Mouse (Mus musculus): ENCODE measurements around the gene Med20. TPM values are rescaled to one million over a fixed set of nuclear protein-coding genes. Genes with fewer than 3 reads are reported as not detected.

Med20 gene
- polyA plus RNA-seq, 1 experiment from 2014 or later: 34.9 TPM

DNA sequence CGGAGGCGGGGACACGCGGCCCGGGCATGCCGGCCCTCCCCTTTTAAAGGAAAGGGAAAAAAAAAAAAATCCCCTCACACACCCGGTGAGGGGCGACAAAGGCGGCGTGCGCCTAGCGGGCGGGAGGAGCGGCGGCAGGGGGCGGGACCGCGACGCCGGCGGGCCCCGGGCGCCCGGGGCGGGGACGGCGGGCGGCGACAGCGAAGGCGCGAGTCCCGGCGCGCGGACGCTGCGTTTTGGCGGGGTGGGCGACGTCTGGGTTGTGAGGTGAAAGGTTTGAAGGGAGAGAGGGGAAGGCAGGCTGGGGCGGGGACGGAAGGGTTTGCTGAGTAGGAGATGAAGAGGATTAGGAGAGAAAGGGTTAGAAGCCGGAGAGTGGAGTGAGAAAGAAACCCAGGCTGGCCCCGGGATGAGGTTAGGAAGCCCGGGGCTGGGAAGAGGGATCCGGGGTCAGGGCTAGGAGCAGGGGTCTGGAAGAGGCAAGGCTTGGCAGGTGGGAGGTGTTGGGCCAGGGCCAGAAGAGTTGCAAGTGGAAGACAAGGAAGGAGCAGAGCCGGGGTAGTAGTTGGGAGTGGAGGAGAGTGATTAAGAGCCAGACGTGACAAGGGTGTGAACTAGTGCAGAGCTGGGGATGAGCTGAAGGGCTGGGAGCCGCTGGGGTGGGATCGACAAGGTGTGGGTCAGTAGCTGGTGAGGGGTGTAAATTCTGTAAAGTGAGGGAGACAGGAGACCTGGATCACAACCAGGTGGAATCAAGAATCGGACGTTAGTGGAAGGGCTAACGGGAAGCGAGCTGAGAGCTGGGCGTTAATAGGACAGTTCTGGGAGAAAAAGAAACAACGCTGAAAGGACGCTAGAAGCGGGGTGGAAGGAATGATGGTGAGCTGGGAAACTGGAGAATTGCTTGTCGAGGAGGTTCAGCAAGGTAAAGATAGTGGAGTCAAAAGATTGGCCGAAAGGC, 18.6 kb downstream of the Med20 start:
- under 1% methylated on average over 59 of the region's 61 CpGs for WGBS
- H3K9me3 ChIP-seq (replicated peaks; ENCODE audit: control insufficient read depth, low read length): no peaks in the 10 kb centered on the region
- H3K27ac ChIP-seq (ENCODE audit: low read length): peak overlapping the region; percentile 77
- peak overlapping the region; percentile 100 for H3K4me2 ChIP-seq (ENCODE audit: low read depth, low read length)
- peaks cover 5% of the 10 kb centered on the region for H3K36me3 ChIP-seq (ENCODE audit: control insufficient read depth, insufficient read depth)
- no peaks in the 10 kb centered on the region for H3K27me3 ChIP-seq (ENCODE audit: control insufficient read depth, insufficient read depth, low read length)
- peaks cover 15% of the 10 kb centered on the region for H3K4me1 ChIP-seq (ENCODE audit: control insufficient read depth, insufficient read depth, low read length)
- H3K4me3 ChIP-seq (ENCODE audit: low read length): peak overlapping the region; percentile 84
- ATAC-seq (replicated peaks; ENCODE audit: extremely low read depth, insufficient read depth, low FRiP score): peak; percentile 30
- peak overlapping the region; percentile 82 for H3K9ac ChIP-seq (ENCODE audit: low read length)

DNA sequence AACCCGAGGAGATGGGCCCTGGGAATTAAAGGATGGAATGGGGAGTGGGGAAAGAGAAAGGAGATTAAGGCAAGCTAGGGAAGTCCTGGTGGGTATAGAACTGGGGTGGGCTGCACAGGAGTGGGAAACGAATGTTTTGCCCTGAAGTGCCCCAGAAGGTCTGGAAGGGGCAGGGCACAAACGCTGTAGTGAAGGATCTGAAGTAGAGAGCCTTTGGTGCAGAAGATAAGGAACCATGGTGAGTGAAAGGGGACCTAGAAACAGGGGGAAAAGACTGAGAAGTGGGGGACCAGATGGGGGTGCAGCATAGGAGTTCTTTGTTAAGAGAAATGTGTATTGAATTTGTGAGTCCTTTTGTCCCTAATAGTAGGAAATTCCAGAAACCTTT, 19.3 kb downstream of the Med20 start, which contains the start of gene Usp49:
Gene Usp49 (plus strand): TSS at position 13 of the 388 bp plus-strand sequence.
- H3K27me3 ChIP-seq (ENCODE audit: control insufficient read depth, insufficient read depth, low read length): no peaks in the 10 kb centered on the region
- 4% methylated on average over 3 of the region's 3 CpGs for WGBS
- peak within 1 kb of the TSS; percentile 100 for H3K4me2 ChIP-seq (ENCODE audit: low read depth, low read length)
- peak within 1 kb of the TSS; percentile 82 for H3K9ac ChIP-seq (ENCODE audit: low read length)
- H3K36me3 ChIP-seq (ENCODE audit: control insufficient read depth, insufficient read depth): no peaks in the 10 kb centered on the region; the same call in 1 of the 2 replicates
- H3K4me1 ChIP-seq (ENCODE audit: control insufficient read depth, insufficient read depth, low read length): peaks cover 15% of the 10 kb centered on the region
- H3K4me3 ChIP-seq (ENCODE audit: low read length): peak within 1 kb of the TSS; percentile 84
- H3K27ac ChIP-seq (ENCODE audit: low read length): peak within 1 kb of the TSS; percentile 77
- no peak for ATAC-seq (replicated peaks; ENCODE audit: extremely low read depth, insufficient read depth, low FRiP score)
- H3K9me3 ChIP-seq (replicated peaks; ENCODE audit: control insufficient read depth, low read length): no peaks in the 10 kb centered on the region

DNA sequence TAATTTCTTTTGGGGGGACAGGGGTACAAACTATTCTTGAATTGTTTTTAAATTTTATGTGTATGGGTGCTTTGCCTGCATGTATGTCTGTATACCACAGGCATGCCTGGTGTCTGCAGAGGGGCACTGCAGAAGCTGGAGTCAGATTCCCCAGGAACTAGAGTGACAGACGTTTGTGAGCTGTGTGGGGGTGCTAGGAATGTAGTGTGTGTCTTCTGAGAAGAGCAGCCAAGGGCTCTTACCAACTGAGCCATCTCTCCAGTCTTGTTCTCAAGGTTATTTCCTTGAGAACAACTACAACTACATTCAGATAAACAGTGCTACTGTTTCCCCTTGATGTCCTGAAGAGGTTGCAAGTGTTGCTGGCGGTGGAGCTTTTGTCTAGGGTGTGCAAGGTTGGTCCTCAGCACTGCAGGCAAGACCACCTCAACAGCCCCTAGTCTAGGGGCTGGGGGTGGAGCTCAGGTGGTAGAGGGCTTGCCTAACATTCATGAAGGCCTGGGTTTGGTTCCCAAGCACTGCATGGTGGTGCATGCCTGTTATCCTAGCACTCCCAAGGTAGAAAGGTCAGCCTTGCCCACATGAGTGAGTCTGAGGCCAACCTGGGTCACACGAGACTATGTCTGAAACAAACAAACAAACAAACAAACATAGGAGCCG, 20.9 kb downstream of the Med20 start:
- Histone ChIP-seq H3K36me3 (ENCODE audit: control insufficient read depth, insufficient read depth) (no peaks in the 10 kb centered on the region), H3K9me3 (replicated peaks; ENCODE audit: control insufficient read depth, low read length) (no peaks in the 10 kb centered on the region), H3K27me3 (ENCODE audit: control insufficient read depth, insufficient read depth, low read length) (no peaks in the 10 kb centered on the region), H3K4me2 (ENCODE audit: low read depth, low read length) (no peak overlapping the region), H3K9ac (ENCODE audit: low read length) (no peak overlapping the region), H3K4me3 (ENCODE audit: low read length) (no peak overlapping the region), H3K4me1 (ENCODE audit: control insufficient read depth, insufficient read depth, low read length) (peaks cover 15% of the 10 kb centered on the region), H3K27ac (ENCODE audit: low read length) (no peak overlapping the region)
- ATAC-seq (replicated peaks; ENCODE audit: extremely low read depth, insufficient read depth, low FRiP score): no peak
- 62% methylated on average over 4 of the region's 4 CpGs for WGBS

DNA sequence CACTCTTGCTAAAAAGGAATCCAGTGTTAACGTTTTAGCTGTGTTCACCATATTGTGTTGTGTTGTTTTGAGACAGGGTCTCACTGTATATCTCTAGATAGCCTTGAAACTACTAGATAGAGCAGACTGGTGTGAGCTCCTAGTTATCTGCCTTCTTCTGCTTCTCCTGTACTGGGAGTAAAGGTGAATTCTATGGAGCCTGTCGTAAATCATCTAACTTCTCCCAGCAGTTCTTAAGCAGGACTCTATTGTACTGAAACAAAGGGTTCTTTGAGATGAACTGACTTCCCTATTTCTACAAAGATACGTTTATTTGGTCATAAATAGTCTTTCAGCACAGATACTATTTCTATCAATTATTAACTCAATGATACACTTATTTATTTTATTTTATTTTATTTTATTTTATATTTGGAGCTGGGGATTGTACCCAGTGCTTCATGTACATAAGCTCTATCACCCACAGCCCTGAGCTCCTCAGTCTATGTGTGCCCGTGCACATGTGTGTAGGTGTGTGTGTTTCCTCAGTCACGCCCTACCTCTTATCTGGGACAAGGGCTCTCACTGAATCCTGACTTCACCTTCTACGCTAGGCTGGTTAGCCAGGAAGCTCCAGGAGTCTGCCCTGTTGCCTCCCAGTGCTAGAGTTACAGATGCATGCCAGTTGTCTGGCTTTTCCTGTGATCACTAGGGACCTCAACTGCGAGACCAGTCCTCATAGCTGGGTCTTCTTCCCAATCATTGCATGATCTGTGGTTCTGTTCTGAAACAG, 22.8 kb downstream of the Med20 start:
- Histone ChIP-seq H3K36me3 (ENCODE audit: control insufficient read depth, insufficient read depth) (no peaks in the 10 kb centered on the region), H3K4me3 (ENCODE audit: low read length) (no peak overlapping the region), H3K4me2 (ENCODE audit: low read depth, low read length) (no peak overlapping the region), H3K27ac (ENCODE audit: low read length) (no peak overlapping the region), H3K4me1 (ENCODE audit: control insufficient read depth, insufficient read depth, low read length) (peaks cover 8% of the 10 kb centered on the region), H3K9me3 (replicated peaks; ENCODE audit: control insufficient read depth, low read length) (no peaks in the 10 kb centered on the region), H3K9ac (ENCODE audit: low read length) (no peak overlapping the region), H3K27me3 (ENCODE audit: control insufficient read depth, insufficient read depth, low read length) (no peaks in the 10 kb centered on the region)
- ATAC-seq (replicated peaks; ENCODE audit: extremely low read depth, insufficient read depth, low FRiP score): no peak
- 76% methylated on average over 7 of the region's 7 CpGs for WGBS

DNA sequence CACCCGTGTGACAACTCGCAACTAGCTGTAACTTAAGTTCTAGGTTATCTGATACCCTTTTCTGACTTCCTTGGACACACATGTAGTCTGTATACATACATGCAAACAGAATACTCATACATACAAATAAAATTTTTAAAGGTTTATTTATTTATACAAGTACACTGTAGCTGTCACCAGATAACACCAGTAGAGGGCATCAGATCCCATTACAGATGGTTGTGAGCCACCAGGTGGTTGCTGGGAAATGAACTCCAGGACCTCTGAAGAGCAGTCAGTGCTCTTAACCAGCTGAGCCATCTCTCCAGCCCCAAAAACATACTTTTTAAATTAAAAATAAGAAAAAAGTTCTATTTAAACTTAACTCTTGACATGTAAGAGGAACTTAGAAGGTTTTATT, 31.6 kb downstream of the Med20 start:
- H3K27me3 ChIP-seq (ENCODE audit: control insufficient read depth, insufficient read depth, low read length): no peaks in the 10 kb centered on the region
- H3K4me1 ChIP-seq (ENCODE audit: control insufficient read depth, insufficient read depth, low read length): no peaks in the 10 kb centered on the region
- no peak for ATAC-seq (replicated peaks; ENCODE audit: extremely low read depth, insufficient read depth, low FRiP score)
- H3K4me2 ChIP-seq (ENCODE audit: low read depth, low read length): no peak overlapping the region
- no peak overlapping the region for H3K27ac ChIP-seq (ENCODE audit: low read length)
- no peaks in the 10 kb centered on the region for H3K9me3 ChIP-seq (replicated peaks; ENCODE audit: control insufficient read depth, low read length)
- H3K36me3 ChIP-seq (ENCODE audit: control insufficient read depth, insufficient read depth): no peaks in the 10 kb centered on the region
- H3K9ac ChIP-seq (ENCODE audit: low read length): no peak overlapping the region
- no peak overlapping the region for H3K4me3 ChIP-seq (ENCODE audit: low read length)
- 82% methylated on average over 2 of the region's 2 CpGs for WGBS

DNA sequence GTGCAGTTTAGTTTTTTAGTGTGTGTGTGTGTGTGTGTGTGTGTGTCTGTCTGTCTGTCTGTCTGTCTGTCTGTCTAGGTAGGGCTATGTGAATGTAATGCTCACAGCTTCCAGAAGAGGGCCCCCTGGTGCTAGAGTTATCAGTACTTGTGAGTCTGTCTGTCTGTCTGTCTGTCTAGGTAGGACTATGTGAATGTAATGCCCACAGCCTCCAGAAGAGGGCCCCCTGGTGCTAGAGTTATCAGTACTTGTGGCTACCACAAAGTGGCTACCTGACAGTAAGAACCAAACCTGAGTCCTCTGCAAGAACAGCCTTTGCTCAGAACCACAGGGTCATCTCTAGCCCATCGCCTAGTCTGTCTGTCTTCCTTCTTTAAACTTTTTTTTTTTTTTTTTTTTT, 35.3 kb downstream of the Med20 start:
- Histone ChIP-seq H3K4me2 (ENCODE audit: low read depth, low read length) (no peak overlapping the region), H3K9me3 (replicated peaks; ENCODE audit: control insufficient read depth, low read length) (no peaks in the 10 kb centered on the region), H3K9ac (ENCODE audit: low read length) (no peak overlapping the region), H3K4me1 (ENCODE audit: control insufficient read depth, insufficient read depth, low read length) (no peaks in the 10 kb centered on the region), H3K27ac (ENCODE audit: low read length) (no peak overlapping the region), H3K27me3 (ENCODE audit: control insufficient read depth, insufficient read depth, low read length) (no peaks in the 10 kb centered on the region), H3K4me3 (ENCODE audit: low read length) (no peak overlapping the region), H3K36me3 (ENCODE audit: control insufficient read depth, insufficient read depth) (no peaks in the 10 kb centered on the region)
- ATAC-seq (replicated peaks; ENCODE audit: extremely low read depth, insufficient read depth, low FRiP score): no peak
- WGBS: 86% methylated on average over 1 of the region's 1 CpGs

DNA sequence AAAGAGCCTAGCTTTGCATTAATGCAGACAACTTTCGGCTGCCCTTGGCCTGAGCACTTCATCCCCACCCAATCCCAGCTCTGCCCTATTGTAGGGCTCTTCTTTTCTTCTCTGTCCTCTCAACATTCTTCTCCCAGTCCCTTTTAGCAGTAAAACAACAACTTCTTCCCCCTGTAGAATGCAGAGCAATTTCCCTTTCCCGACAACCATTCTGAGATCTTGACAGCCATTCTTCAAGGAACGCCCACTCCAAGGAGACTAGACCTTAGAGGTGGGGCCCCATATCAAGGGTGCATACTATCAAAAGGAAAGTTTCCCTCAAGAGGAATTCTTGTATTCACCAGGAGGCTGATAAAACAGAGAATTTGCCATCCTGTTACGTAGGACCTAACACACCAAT, 37.6 kb downstream of the Med20 start:
- no peak overlapping the region for H3K4me3 ChIP-seq (ENCODE audit: low read length)
- ATAC-seq (replicated peaks; ENCODE audit: extremely low read depth, insufficient read depth, low FRiP score): no peak
- no peak overlapping the region for H3K9ac ChIP-seq (ENCODE audit: low read length)
- no peaks in the 10 kb centered on the region for H3K9me3 ChIP-seq (replicated peaks; ENCODE audit: control insufficient read depth, low read length)
- no peaks in the 10 kb centered on the region for H3K27me3 ChIP-seq (ENCODE audit: control insufficient read depth, insufficient read depth, low read length)
- H3K4me2 ChIP-seq (ENCODE audit: low read depth, low read length): no peak overlapping the region
- no peaks in the 10 kb centered on the region for H3K4me1 ChIP-seq (ENCODE audit: control insufficient read depth, insufficient read depth, low read length)
- H3K27ac ChIP-seq (ENCODE audit: low read length): no peak overlapping the region
- 69% methylated on average over 4 of the region's 4 CpGs for WGBS
- H3K36me3 ChIP-seq (ENCODE audit: control insufficient read depth, insufficient read depth): no peaks in the 10 kb centered on the region

DNA sequence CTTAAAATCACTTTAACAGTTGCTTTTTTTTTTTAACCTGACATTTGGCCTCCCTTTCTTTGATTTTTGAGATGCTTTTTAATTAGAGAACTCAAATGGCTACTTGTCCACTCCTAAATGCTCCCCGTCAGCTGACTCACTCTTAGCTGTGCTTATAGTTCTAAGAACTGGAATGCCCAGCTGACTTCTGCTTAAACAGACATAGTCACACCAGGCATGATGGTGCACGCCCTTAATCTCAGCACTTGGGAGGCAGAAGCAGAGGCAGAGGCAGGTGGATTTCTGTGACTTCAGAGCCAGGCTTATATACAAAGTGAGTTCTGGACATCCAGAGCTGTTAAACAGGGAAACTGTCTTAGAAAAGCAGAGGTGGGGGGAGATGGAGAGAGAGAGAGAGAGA, 40.6 kb downstream of the Med20 start:
- H3K27me3 ChIP-seq (ENCODE audit: control insufficient read depth, insufficient read depth, low read length): no peaks in the 10 kb centered on the region
- no peaks in the 10 kb centered on the region for H3K9me3 ChIP-seq (replicated peaks; ENCODE audit: control insufficient read depth, low read length)
- no peaks in the 10 kb centered on the region for H3K4me1 ChIP-seq (ENCODE audit: control insufficient read depth, insufficient read depth, low read length)
- no peak overlapping the region for H3K9ac ChIP-seq (ENCODE audit: low read length)
- no peak overlapping the region for H3K4me2 ChIP-seq (ENCODE audit: low read depth, low read length)
- H3K4me3 ChIP-seq (ENCODE audit: low read length): no peak overlapping the region
- no peak overlapping the region for H3K27ac ChIP-seq (ENCODE audit: low read length)
- no peaks in the 10 kb centered on the region for H3K36me3 ChIP-seq (ENCODE audit: control insufficient read depth, insufficient read depth)
- WGBS: 93% methylated on average over 2 of the region's 2 CpGs
- ATAC-seq (replicated peaks; ENCODE audit: extremely low read depth, insufficient read depth, low FRiP score): no peak
